Mouse (Mus musculus): Measurements from ENCODE around the gene Porcn. TPM values are rescaled to one million over a fixed set of nuclear protein-coding genes. Genes with fewer than 3 reads are reported as not detected.

Gene Porcn
- polyA plus RNA-seq (2015; fragmentation: Nextera tagmentation; extraction: Ambion mirVana) = 12.9 and 14.4 TPM in 2 replicates

GRCm38 (mm10) chrX:8206015-8206693 is at the start of gene Porcn:
Gene Porcn, minus strand, starts transcription at chrX:8206525.
- Histone ChIP-seq H3K4me3 (ENCODE audit: low read length) (peak within 1 kb of the TSS; percentile 59), H3K9me3 (ENCODE audit: control insufficient read depth, low read length) (no peaks in the 10 kb centered on the region; the same call in 1 of the 2 replicates), H3K4me2 (ENCODE audit: low read depth, low read length) (peak within 1 kb of the TSS; percentile 69), H3K36me3 (ENCODE audit: control insufficient read depth, insufficient read depth, low read length) (no peaks in the 10 kb centered on the region), H3K27ac (ENCODE audit: low read length) (0 out of 2 replicates have a peak within 1 kb of the TSS, but pooled peaks have one; percentile 10), H3K4me1 (replicated peaks; ENCODE audit: control insufficient read depth, insufficient read depth, low read length) (no peaks in the 10 kb centered on the region), H3K27me3 (ENCODE audit: control insufficient read depth, insufficient read depth, low read depth, low read length) (no peaks in the 10 kb centered on the region), H3K9ac (ENCODE audit: low read length) (peak within 1 kb of the TSS; percentile 67)
- ATAC-seq (ENCODE audit: low read depth) = peak; percentile 97
- WGBS = 11% methylated on average over 33 of the region's 46 CpGs

- 51% methylated on average over 2 of the region's 6 CpGs for WGBS
- Histone ChIP-seq H3K9me3 (ENCODE audit: control insufficient read depth, low read length) (no peaks in the 10 kb centered on the region), H3K27me3 (ENCODE audit: control insufficient read depth, insufficient read depth, low read depth, low read length) (no peaks in the 10 kb centered on the region), H3K36me3 (ENCODE audit: control insufficient read depth, insufficient read depth, low read length) (no peaks in the 10 kb centered on the region), H3K27ac (ENCODE audit: low read length) (no peak overlapping the region), H3K4me1 (replicated peaks; ENCODE audit: control insufficient read depth, insufficient read depth, low read length) (peaks cover 7% of the 10 kb centered on the region; the same call in 1 of the 2 replicates), H3K9ac (ENCODE audit: low read length) (no peak overlapping the region), H3K4me3 (ENCODE audit: low read length) (no peak overlapping the region), H3K4me2 (ENCODE audit: low read depth, low read length) (no peak overlapping the region)
- ATAC-seq (ENCODE audit: low read depth) = no peak
Measured at GRCm38 (mm10) chrX:8255807-8256206, 49.5 kb upstream of the Porcn start.

- H3K4me1 ChIP-seq (replicated peaks; ENCODE audit: control insufficient read depth, insufficient read depth, low read length) = peaks cover 7% of the 10 kb centered on the region; the same call in 1 of the 2 replicates
- H3K4me2 ChIP-seq (ENCODE audit: low read depth, low read length) = no peak overlapping the region
- H3K9ac ChIP-seq (ENCODE audit: low read length) = no peak overlapping the region
- ATAC-seq (ENCODE audit: low read depth) = no peak
- no peaks in the 10 kb centered on the region; the same call in 1 of the 2 replicates for H3K36me3 ChIP-seq (ENCODE audit: control insufficient read depth, insufficient read depth, low read length)
- H3K4me3 ChIP-seq (ENCODE audit: low read length) = no peak overlapping the region
- WGBS = 79% methylated on average over 2 of the region's 2 CpGs
- no peaks in the 10 kb centered on the region for H3K27me3 ChIP-seq (ENCODE audit: control insufficient read depth, insufficient read depth, low read depth, low read length)
- H3K9me3 ChIP-seq (ENCODE audit: control insufficient read depth, low read length) = no peaks in the 10 kb centered on the region
- no peak overlapping the region for H3K27ac ChIP-seq (ENCODE audit: low read length)
Measured at GRCm38 (mm10) chrX:8253711-8254110, 47.4 kb upstream of the Porcn start.

- H3K36me3 ChIP-seq (ENCODE audit: control insufficient read depth, insufficient read depth, low read length) = no peaks in the 10 kb centered on the region; the same call in 1 of the 2 replicates
- H3K9me3 ChIP-seq (ENCODE audit: control insufficient read depth, low read length) = no peaks in the 10 kb centered on the region
- peak within 1 kb of the TSS; percentile 67 for H3K4me3 ChIP-seq (ENCODE audit: low read length)
- no peaks in the 10 kb centered on the region for H3K27me3 ChIP-seq (ENCODE audit: control insufficient read depth, insufficient read depth, low read depth, low read length)
- ATAC-seq (ENCODE audit: low read depth) = peak; percentile 90
- H3K4me2 ChIP-seq (ENCODE audit: low read depth, low read length) = peak within 1 kb of the TSS; percentile 58
- H3K27ac ChIP-seq (ENCODE audit: low read length) = peak within 1 kb of the TSS; percentile 60
- 14% methylated on average over 45 of the region's 45 CpGs for WGBS
- peak within 1 kb of the TSS; percentile 77 for H3K9ac ChIP-seq (ENCODE audit: low read length)
- H3K4me1 ChIP-seq (replicated peaks; ENCODE audit: control insufficient read depth, insufficient read depth, low read length) = peaks cover 7% of the 10 kb centered on the region; the same call in 1 of the 2 replicates
Measured at GRCm38 (mm10) chrX:8252334-8253285, 46.3 kb upstream of the Porcn start, which contains the start of gene Ftsj1. Gene Ftsj1, minus strand, starts transcription at chrX:8252406.

GRCm38 (mm10) chrX:8251789-8252333 is 45.5 kb upstream of the Porcn start:
- H3K4me3 ChIP-seq (ENCODE audit: low read length) = peak overlapping the region; percentile 67
- H3K9ac ChIP-seq (ENCODE audit: low read length) = peak overlapping the region; percentile 77
- WGBS = 16% methylated on average over 18 of the region's 18 CpGs
- ATAC-seq (ENCODE audit: low read depth) = peak; percentile 24
- H3K4me1 ChIP-seq (replicated peaks; ENCODE audit: control insufficient read depth, insufficient read depth, low read length) = peaks cover 7% of the 10 kb centered on the region; the same call in 1 of the 2 replicates
- 0 out of 2 replicates have a peak overlapping the region, but pooled peaks have one; percentile 13 for H3K27ac ChIP-seq (ENCODE audit: low read length)
- no peaks in the 10 kb centered on the region for H3K9me3 ChIP-seq (ENCODE audit: control insufficient read depth, low read length)
- no peaks in the 10 kb centered on the region for H3K27me3 ChIP-seq (ENCODE audit: control insufficient read depth, insufficient read depth, low read depth, low read length)
- peak overlapping the region; percentile 58 for H3K4me2 ChIP-seq (ENCODE audit: low read depth, low read length)
- no peaks in the 10 kb centered on the region; the same call in 1 of the 2 replicates for H3K36me3 ChIP-seq (ENCODE audit: control insufficient read depth, insufficient read depth, low read length)

- H3K9ac ChIP-seq (ENCODE audit: low read length) = no peak overlapping the region
- H3K9me3 ChIP-seq (ENCODE audit: control insufficient read depth, low read length) = no peaks in the 10 kb centered on the region
- H3K27me3 ChIP-seq (ENCODE audit: control insufficient read depth, insufficient read depth, low read depth, low read length) = no peaks in the 10 kb centered on the region
- H3K36me3 ChIP-seq (ENCODE audit: control insufficient read depth, insufficient read depth, low read length) = peaks cover 3% of the 10 kb centered on the region; the same call in 1 of the 2 replicates
- H3K4me2 ChIP-seq (ENCODE audit: low read depth, low read length) = no peak overlapping the region
- WGBS = 59% methylated on average over 8 of the region's 8 CpGs
- H3K27ac ChIP-seq (ENCODE audit: low read length) = peak overlapping the region; percentile 1; the same call in 1 of the 2 replicates
- no peak overlapping the region for H3K4me3 ChIP-seq (ENCODE audit: low read length)
- peak; percentile 51 for ATAC-seq (ENCODE audit: low read depth)
- peaks cover 7% of the 10 kb centered on the region; the same call in 1 of the 2 replicates for H3K4me1 ChIP-seq (replicated peaks; ENCODE audit: control insufficient read depth, insufficient read depth, low read length)
Measured at GRCm38 (mm10) chrX:8248542-8249120, 42.3 kb upstream of the Porcn start.

GRCm38 (mm10) chrX:8247680-8248079 is 41.4 kb upstream of the Porcn start:
- Histone ChIP-seq H3K27ac (ENCODE audit: low read length) (no peak overlapping the region), H3K4me1 (replicated peaks; ENCODE audit: control insufficient read depth, insufficient read depth, low read length) (peaks cover 7% of the 10 kb centered on the region; the same call in 1 of the 2 replicates), H3K27me3 (ENCODE audit: control insufficient read depth, insufficient read depth, low read depth, low read length) (no peaks in the 10 kb centered on the region), H3K4me2 (ENCODE audit: low read depth, low read length) (no peak overlapping the region), H3K9ac (ENCODE audit: low read length) (no peak overlapping the region), H3K9me3 (ENCODE audit: control insufficient read depth, low read length) (no peaks in the 10 kb centered on the region), H3K36me3 (ENCODE audit: control insufficient read depth, insufficient read depth, low read length) (peaks cover 3% of the 10 kb centered on the region; the same call in 1 of the 2 replicates), H3K4me3 (ENCODE audit: low read length) (no peak overlapping the region)
- WGBS = 79% methylated on average over 2 of the region's 2 CpGs
- no peak for ATAC-seq (ENCODE audit: low read depth)

GRCm38 (mm10) chrX:8238804-8239395 is 32.6 kb upstream of the Porcn start:
- H3K4me2 ChIP-seq (ENCODE audit: low read depth, low read length) = no peak overlapping the region
- 72% methylated on average over 13 of the region's 13 CpGs for WGBS
- H3K9ac ChIP-seq (ENCODE audit: low read length) = no peak overlapping the region
- no peaks in the 10 kb centered on the region for H3K27me3 ChIP-seq (ENCODE audit: control insufficient read depth, insufficient read depth, low read depth, low read length)
- ATAC-seq (ENCODE audit: low read depth) = peak; percentile 54
- H3K36me3 ChIP-seq (ENCODE audit: control insufficient read depth, insufficient read depth, low read length) = no peaks in the 10 kb centered on the region
- no peak overlapping the region for H3K4me3 ChIP-seq (ENCODE audit: low read length)
- H3K9me3 ChIP-seq (ENCODE audit: control insufficient read depth, low read length) = no peaks in the 10 kb centered on the region
- no peaks in the 10 kb centered on the region for H3K4me1 ChIP-seq (replicated peaks; ENCODE audit: control insufficient read depth, insufficient read depth, low read length)
- H3K27ac ChIP-seq (ENCODE audit: low read length) = no peak overlapping the region
